Mouse (Mus musculus): Measurements from ENCODE around the gene Vangl2. TPM values are rescaled to one million over a fixed set of nuclear protein-coding genes. Genes with fewer than 3 reads are reported as not detected.
"Not testable (repeated sequence)": the region's sequence is repeated elsewhere in the genome, so short reads cannot be mapped to it uniquely, and the experiment has no call there.

The Vangl2 gene
- polyA plus RNA-seq, 1 experiment from 2014 or later = 25.2 TPM

DNA sequence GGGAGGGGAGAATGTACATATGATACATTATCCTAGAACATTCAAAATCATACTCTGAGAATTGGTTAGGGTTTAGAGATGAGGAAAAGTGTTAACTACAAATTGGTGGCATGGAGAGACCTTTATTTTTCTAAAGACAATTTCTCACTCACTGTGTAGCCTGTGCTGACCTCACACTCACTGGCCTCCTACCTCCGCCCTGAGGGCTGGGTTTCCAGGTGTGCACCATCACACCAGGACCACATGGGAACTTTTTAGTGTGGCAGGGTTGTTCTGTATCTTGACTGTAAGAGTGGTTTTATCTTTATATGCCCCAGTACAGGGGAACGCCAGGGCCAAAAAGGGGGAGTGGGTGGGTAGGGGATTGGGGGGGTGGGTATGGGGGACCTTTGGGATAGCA is 50.4 kb downstream of the Vangl2 start:
- Histone ChIP-seq H3K36me3 (no peaks in the 10 kb centered on the region), H3K27me3 (no peaks in the 10 kb centered on the region), H3K9ac (no peak overlapping the region), H3K4me3 (no peak overlapping the region), H3K4me2 (no peak overlapping the region), H3K9me3 (no peaks in the 10 kb centered on the region), H3K27ac (no peak overlapping the region), H3K4me1 (no peaks in the 10 kb centered on the region)
- no peak for ATAC-seq (ENCODE audit: insufficient number of reproducible peaks, insufficient read depth, low FRiP score, low TSS enrichment, low read depth)
- WGBS = 82% methylated on average over 2 of the region's 2 CpGs

DNA sequence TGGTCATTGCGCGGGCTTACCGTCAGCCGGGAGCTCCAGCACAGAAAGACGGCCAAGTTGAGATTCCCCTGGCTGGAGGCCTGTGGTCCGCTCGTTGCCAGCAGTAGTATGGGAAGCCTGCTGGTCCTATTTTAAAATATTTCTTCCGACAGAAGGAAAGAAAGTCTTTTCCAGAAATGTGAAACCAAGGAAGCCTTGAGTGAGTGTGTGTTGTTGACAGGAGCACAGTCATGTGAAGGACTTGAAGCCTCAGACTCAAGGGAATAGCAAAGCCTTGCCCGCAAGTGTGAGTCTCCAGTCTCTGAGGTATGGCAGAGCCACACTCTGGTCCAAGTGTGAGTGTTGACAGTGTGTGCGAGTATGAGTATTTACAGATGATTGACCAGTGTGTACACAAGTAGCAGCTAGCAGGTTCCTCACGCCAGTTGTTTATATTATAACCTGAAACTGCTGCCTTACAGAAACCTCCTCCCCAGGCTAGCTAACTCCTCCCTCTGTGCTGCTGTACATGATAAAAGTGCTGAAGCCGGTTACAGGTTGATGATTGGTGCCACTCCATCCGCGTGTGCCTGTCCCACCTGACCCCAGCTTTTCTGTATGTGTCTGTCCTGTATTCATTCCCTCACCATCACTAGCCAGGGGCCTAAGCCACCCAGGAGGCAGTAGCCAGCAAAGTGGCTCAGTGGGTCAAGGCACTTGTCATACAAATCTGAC is 51.3 kb downstream of the Vangl2 start:
- H3K4me2 ChIP-seq = no peak overlapping the region
- 91% methylated on average over 14 of the region's 14 CpGs for WGBS
- no peaks in the 10 kb centered on the region for H3K9me3 ChIP-seq
- H3K4me3 ChIP-seq = no peak overlapping the region
- H3K9ac ChIP-seq = no peak overlapping the region
- H3K27ac ChIP-seq = no peak overlapping the region
- ATAC-seq (ENCODE audit: insufficient number of reproducible peaks, insufficient read depth, low FRiP score, low TSS enrichment, low read depth) = no peak
- H3K27me3 ChIP-seq = no peaks in the 10 kb centered on the region
- H3K4me1 ChIP-seq = no peaks in the 10 kb centered on the region
- H3K36me3 ChIP-seq = no peaks in the 10 kb centered on the region

DNA sequence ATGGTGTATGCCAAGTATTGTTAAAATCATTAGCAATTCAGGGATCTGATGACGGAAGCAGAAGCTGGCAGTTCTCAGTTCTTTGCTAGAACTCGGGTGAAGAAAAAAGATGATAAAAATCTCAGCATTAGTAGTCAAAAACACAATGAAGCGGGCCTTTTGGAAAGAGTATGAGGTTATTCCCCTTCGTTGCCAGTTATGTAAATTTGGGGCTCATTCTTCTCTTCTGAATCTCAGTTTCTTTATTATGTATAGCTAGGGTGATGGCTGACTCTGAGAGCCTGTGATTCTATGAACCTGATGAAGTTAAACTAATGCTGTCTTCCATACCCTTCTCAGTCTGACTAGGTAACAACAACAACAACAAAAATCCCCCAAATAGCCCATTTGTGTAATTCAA is 52.4 kb downstream of the Vangl2 start:
- no peak for ATAC-seq (ENCODE audit: insufficient number of reproducible peaks, insufficient read depth, low FRiP score, low TSS enrichment, low read depth)
- H3K27me3 ChIP-seq = no peaks in the 10 kb centered on the region

DNA sequence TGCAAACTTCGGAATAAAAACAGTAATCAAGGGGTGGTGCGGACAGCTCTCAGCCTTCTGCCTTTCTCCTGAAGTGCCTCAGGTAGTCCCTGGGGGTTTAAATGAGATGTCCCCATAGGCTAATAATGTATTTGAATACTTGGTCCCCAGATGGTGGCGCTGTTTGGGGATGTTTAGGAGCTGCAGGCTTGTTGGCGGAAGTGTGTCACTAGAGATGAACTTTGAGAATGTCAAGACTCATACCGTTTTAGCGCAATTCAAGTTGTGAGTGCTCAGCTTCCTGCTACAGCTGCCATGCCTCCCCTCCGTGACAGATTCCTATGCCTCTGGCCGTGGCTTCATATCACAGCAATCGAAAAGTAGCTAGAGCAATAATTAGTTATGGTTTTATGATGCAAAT is 52.9 kb downstream of the Vangl2 start:
- no peak overlapping the region for H3K4me2 ChIP-seq
- WGBS = 84% methylated on average over 9 of the region's 9 CpGs
- no peak for ATAC-seq (ENCODE audit: insufficient number of reproducible peaks, insufficient read depth, low FRiP score, low TSS enrichment, low read depth)

More for the DNA sequence above, 52.4 kb downstream of the Vangl2 start:
- H3K4me1 ChIP-seq = no peaks in the 10 kb centered on the region
- H3K4me2 ChIP-seq = no peak overlapping the region
- 83% methylated on average over 4 of the region's 4 CpGs for WGBS
- no peak overlapping the region for H3K9ac ChIP-seq
- H3K4me3 ChIP-seq = no peak overlapping the region
- H3K27ac ChIP-seq = no peak overlapping the region
- H3K36me3 ChIP-seq = no peaks in the 10 kb centered on the region
- H3K9me3 ChIP-seq = no peaks in the 10 kb centered on the region

DNA sequence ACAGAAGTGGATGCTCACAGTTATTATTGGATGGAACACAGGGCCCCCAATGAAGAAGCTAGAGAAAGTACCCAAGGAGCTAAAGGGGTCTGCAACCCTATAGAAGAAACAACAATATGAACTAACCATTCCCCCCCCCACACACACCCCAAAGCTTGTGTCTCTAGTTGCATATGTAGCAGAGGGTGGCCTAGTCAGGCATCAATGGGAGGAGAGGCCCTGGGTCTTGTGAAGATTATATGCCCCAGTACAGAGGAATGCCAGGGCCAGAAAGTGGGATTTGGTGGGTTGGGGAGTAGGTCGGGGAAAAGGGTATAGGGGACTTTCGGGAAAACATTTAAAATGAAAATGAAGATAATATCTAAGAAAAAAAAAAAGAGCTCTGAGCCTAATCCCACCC is 53.9 kb downstream of the Vangl2 start:
- 84% methylated on average over 2 of the region's 2 CpGs for WGBS
- not testable (repeated sequence) for H3K9ac ChIP-seq; ATAC-seq (ENCODE audit: insufficient number of reproducible peaks, insufficient read depth, low FRiP score, low TSS enrichment, low read depth); H3K27me3 ChIP-seq; H3K9me3 ChIP-seq; H3K36me3 ChIP-seq; H3K27ac ChIP-seq; H3K4me2 ChIP-seq; H3K4me1 ChIP-seq; H3K4me3 ChIP-seq

More for the DNA sequence above, 52.9 kb downstream of the Vangl2 start:
- no peaks in the 10 kb centered on the region for H3K4me1 ChIP-seq
- no peak overlapping the region for H3K4me3 ChIP-seq
- H3K36me3 ChIP-seq = no peaks in the 10 kb centered on the region
- no peak overlapping the region for H3K9ac ChIP-seq
- H3K9me3 ChIP-seq = no peaks in the 10 kb centered on the region
- H3K27ac ChIP-seq = no peak overlapping the region
- no peaks in the 10 kb centered on the region for H3K27me3 ChIP-seq

DNA sequence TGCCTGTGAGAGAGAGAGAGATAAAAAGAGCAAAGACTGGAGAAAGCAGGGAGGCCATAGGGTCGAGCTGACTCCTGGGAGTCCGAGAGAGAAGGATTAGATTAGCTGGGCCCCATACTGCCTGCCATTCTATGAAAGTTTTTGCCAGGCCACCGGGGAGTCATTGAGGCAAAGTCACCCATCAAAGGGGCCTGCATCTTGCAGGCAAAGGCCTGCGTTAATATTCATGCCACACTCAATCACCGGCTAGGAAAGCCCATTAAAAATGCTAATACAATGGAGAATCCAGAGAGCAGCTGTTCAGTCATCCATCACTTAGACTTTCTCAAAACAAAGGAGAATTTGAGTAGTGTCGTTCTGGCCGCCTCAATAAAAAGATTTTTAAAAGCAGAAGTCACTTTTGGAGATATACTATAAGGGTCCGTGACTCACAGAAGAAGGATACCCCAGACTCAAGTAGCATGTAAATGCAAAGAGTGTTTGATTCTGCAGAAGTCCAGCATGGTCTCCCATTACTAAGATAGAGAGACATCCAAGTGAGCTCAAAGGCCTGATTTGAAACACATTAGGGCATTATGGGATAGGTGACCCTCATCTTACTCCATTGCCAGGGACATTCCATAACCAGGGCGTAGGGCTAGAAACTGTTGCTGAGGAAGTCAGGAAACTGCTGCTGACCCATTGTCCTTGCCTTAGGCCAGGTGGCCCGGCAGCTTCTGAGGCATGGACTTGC is 57.2 kb downstream of the Vangl2 start:
- no peaks in the 10 kb centered on the region for H3K9me3 ChIP-seq
- H3K27me3 ChIP-seq = no peaks in the 10 kb centered on the region
- 69% methylated on average over 10 of the region's 10 CpGs for WGBS
- no peak overlapping the region for H3K9ac ChIP-seq
- H3K4me1 ChIP-seq = no peaks in the 10 kb centered on the region
- no peak for ATAC-seq (ENCODE audit: insufficient number of reproducible peaks, insufficient read depth, low FRiP score, low TSS enrichment, low read depth)
- H3K4me3 ChIP-seq = no peak overlapping the region
- H3K36me3 ChIP-seq = no peaks in the 10 kb centered on the region
- H3K4me2 ChIP-seq = no peak overlapping the region
- no peak overlapping the region for H3K27ac ChIP-seq

DNA sequence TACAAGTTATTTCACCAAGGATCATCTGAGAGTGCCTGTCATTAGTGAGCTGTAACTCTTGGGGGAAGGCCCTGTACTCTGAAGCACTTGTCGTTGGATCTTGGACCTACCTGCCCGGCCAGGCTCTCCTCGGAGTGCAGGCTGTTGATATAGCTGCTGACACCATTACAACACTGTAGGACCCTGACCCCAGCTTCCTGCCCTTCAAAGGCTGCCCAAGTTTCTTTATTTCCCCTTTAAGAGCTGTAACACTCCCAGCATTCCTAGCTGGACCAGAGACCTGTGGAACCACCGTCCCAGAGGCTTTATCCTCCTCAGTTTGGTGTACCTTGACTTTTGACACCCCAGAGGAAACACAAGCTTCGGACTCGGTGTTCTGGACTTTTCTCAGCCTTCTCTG is 59.0 kb downstream of the Vangl2 start:
- Histone ChIP-seq H3K36me3 (no peaks in the 10 kb centered on the region), H3K27me3 (no peaks in the 10 kb centered on the region), H3K4me2 (no peak overlapping the region), H3K27ac (no peak overlapping the region), H3K9me3 (no peaks in the 10 kb centered on the region), H3K4me1 (no peaks in the 10 kb centered on the region), H3K4me3 (no peak overlapping the region), H3K9ac (no peak overlapping the region)
- no peak for ATAC-seq (ENCODE audit: insufficient number of reproducible peaks, insufficient read depth, low FRiP score, low TSS enrichment, low read depth)
- WGBS = 86% methylated on average over 6 of the region's 6 CpGs

DNA sequence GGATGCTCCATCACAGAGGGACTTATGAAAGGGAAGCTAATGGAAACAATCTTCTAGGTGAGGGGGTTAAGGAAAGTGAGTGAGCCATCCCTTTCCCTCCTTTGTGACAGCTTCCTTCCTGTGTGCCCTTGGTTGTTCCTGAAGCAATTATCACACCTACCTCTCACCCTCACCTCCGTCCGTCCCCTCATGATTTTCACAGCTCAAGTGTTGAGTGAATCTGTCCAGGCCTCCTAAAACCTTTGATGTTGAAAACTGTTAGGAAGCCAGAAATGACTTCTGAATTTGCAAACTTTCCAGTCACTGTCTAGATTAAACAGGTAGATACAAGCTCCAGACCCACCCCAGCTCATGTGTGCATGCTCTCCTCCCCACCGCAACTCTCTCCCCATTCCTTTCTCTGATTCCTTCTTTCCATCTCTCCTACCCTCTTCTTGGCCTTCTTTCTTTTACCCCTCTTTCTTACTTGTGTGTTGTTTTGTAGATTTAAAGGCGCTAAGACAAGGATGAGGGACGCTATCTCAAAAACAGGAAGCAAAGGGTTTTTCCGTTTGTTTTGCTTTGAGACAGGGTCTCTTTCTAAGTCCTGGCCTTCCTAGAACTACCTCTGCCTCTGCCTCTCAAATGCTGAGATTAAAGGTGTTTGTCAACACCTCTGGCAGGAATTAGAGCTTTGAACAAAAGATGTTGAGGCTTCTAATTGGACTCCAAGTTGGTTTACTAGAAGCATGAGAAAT is 62.0 kb downstream of the Vangl2 start:
- WGBS = 88% methylated on average over 6 of the region's 6 CpGs
- Histone ChIP-seq H3K4me1 (no peaks in the 10 kb centered on the region), H3K4me2 (no peak overlapping the region), H3K9me3 (no peaks in the 10 kb centered on the region), H3K4me3 (no peak overlapping the region), H3K9ac (no peak overlapping the region), H3K27ac (no peak overlapping the region), H3K36me3 (no peaks in the 10 kb centered on the region), H3K27me3 (no peaks in the 10 kb centered on the region)
- no peak for ATAC-seq (ENCODE audit: insufficient number of reproducible peaks, insufficient read depth, low FRiP score, low TSS enrichment, low read depth)

DNA sequence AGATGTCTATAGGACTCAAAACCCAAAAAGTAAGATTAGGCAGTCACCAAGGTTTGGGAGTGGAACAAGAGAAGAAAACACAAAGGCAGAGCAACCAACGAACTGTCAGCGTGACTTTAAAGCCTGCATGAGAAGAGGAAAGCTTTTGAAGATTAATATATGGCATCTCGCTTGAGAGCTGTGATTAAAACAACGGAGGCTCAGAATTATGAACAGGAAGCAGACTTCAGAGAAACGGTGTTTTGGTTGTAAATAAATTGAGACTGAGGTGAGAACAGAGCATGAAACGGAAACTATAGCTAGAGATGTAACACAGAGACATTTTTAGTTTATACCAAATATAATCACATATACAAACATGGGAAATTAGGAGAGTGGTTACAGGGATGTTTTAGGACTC is 64.6 kb downstream of the Vangl2 start:
- Histone ChIP-seq H3K27ac (no peak overlapping the region), H3K4me1 (no peaks in the 10 kb centered on the region), H3K36me3 (no peaks in the 10 kb centered on the region), H3K4me3 (no peak overlapping the region), H3K4me2 (no peak overlapping the region), H3K9ac (no peak overlapping the region), H3K9me3 (no peaks in the 10 kb centered on the region), H3K27me3 (no peaks in the 10 kb centered on the region)
- WGBS = 79% methylated on average over 6 of the region's 6 CpGs
- ATAC-seq (ENCODE audit: insufficient number of reproducible peaks, insufficient read depth, low FRiP score, low TSS enrichment, low read depth) = no peak

DNA sequence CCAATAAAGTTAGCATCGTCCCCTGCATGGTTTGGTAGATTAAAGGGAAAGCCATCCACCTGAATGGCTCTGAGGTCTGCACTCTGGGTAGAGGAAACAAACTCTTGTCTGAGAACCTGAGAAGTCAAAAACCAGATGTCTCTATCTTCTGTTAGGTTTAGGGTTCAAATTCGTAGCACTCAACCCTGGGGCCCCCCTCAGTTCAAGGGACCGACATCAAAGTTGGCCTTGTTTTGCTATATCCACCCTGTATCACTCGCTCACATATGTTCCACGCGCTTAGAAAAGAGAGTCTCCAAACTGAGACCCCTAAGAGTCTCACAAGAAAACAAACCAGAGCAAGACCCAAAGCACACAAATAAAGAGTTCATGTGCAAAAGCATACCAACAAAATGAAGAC is 66.5 kb downstream of the Vangl2 start:
- Histone ChIP-seq H3K4me2 (no peak overlapping the region), H3K27me3 (no peaks in the 10 kb centered on the region), H3K4me3 (no peak overlapping the region), H3K36me3 (no peaks in the 10 kb centered on the region), H3K9ac (no peak overlapping the region), H3K27ac (no peak overlapping the region), H3K4me1 (no peaks in the 10 kb centered on the region), H3K9me3 (no peaks in the 10 kb centered on the region)
- WGBS = 77% methylated on average over 6 of the region's 6 CpGs
- no peak for ATAC-seq (ENCODE audit: insufficient number of reproducible peaks, insufficient read depth, low FRiP score, low TSS enrichment, low read depth)

DNA sequence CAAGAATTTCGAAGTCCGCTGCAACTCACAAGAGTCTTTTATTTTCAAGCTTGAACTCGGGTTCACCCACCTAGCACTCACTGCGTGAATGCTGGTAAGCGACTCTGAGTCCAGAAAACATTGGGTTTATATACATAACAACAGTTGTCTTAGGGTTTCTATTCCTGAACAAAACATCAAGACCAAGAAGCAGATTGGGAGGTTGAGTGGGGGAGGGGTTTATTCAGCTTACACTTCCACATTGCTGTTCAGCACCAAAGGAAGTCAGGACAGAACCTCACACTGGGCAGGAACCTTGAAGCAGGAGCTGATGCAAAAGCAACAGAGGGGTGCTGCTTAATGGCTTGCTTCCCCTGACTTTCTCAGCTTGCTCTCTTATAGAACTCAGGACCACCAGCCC is 67.5 kb downstream of the Vangl2 start:
- WGBS = 86% methylated on average over 5 of the region's 5 CpGs
- Histone ChIP-seq H3K36me3 (no peaks in the 10 kb centered on the region), H3K9ac (no peak overlapping the region), H3K27me3 (no peaks in the 10 kb centered on the region), H3K4me2 (no peak overlapping the region), H3K4me3 (no peak overlapping the region), H3K9me3 (no peaks in the 10 kb centered on the region), H3K4me1 (no peaks in the 10 kb centered on the region), H3K27ac (no peak overlapping the region)
- no peak for ATAC-seq (ENCODE audit: insufficient number of reproducible peaks, insufficient read depth, low FRiP score, low TSS enrichment, low read depth)

DNA sequence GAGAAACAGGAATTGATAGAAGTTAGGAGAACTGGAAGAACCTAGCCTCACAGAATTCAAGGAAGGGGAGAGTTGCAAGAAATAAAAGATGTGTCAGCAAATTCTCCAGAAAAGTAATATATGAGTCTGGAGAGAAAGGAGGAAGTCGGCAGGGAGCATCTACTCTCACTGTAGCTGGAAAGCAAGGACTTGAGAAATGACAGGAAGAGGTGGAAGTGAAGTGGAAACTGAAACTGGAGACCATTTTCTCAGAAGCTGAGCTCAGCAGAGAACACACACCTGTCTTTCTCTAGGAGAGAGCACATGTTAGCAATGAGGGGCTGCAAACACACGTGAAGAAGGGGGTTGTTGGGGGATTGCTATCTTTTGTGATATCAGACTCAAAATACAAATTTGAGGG is 70.8 kb downstream of the Vangl2 start:
- no peak overlapping the region for H3K4me3 ChIP-seq
- H3K36me3 ChIP-seq = no peaks in the 10 kb centered on the region
- no peaks in the 10 kb centered on the region for H3K27me3 ChIP-seq
- H3K4me1 ChIP-seq = no peaks in the 10 kb centered on the region
- WGBS = 78% methylated on average over 2 of the region's 2 CpGs
- H3K9me3 ChIP-seq = no peaks in the 10 kb centered on the region
- no peak for ATAC-seq (ENCODE audit: insufficient number of reproducible peaks, insufficient read depth, low FRiP score, low TSS enrichment, low read depth)
- no peak overlapping the region for H3K4me2 ChIP-seq
- H3K27ac ChIP-seq = no peak overlapping the region
- H3K9ac ChIP-seq = no peak overlapping the region
